Mouse (Mus musculus): ENCODE data around the gene Oprd1.

- no peak for TF ChIP-seq CTCF (IDR thresholded peaks at IDR 0.05; ENCODE audit: borderline replicate concordance, insufficient read depth, low read length)
- TF ChIP-seq POLR2A (IDR thresholded peaks at IDR 0.05; ENCODE audit: low read depth, low read length): no peak
Observed at GRCm38 (mm10) chr4:132169271-132169670, 25.0 kb upstream of the Oprd1 start.

Data from embryonic fibroblast, embryonic 13.5 days (primary cell).